Mouse (Mus musculus) hematopoietic stem cell, adult 5-6 weeks (primary cell): ENCODE results near the gene Atp13a3. TPM values are rescaled to one million over a fixed set of nuclear protein-coding genes. Genes with fewer than 3 reads are reported as not detected.

Source experiments
- ATAC-seq, 2 experiments: fragments of 125-278 bp in 1 of 2; replicated peaks in 1 of 2; 2 replicates each; pipeline ENCODE4 v1.8.0; 2016 to 2017; ENCODE audit warnings: inconsistent platforms in 2 of 2, mild to moderate bottlenecking in 2 of 2, moderate number of reproducible peaks in 2 of 2, low read depth in 1 of 2, moderate TSS enrichment in 1 of 2; ENCODE audit not compliant: low FRiP score in 2 of 2, poor library complexity in 2 of 2, severe bottlenecking in 2 of 2, insufficient read depth in 1 of 2, low TSS enrichment in 1 of 2
- total RNA-seq: library from RNA; stranded (forward); fragments of 172-1452, 232-1000 nt; gene quantifications from 2 replicates; pipeline ENCODE4 v1.2.3, GENCODE M21; 2017

Gene Atp13a3
- total RNA-seq, 1 experiment from 2014 or later: 80.3 TPM

GRCm38 (mm10) chr16:30427003-30427402 lies 21.2 kb upstream of the Atp13a3 start:
- ATAC-seq: no peak

- no peak for ATAC-seq
Observed at GRCm38 (mm10) chr16:30425980-30426379, 20.2 kb upstream of the Atp13a3 start.

GRCm38 (mm10) chr16:30424053-30424452 lies 18.3 kb upstream of the Atp13a3 start:
- ATAC-seq: no peak

- no peak for ATAC-seq
Observed at GRCm38 (mm10) chr16:30416707-30417106, 10.9 kb upstream of the Atp13a3 start.

GRCm38 (mm10) chr16:30416284-30416683 lies 10.5 kb upstream of the Atp13a3 start:
- ATAC-seq: 0 out of 4 replicates have a peak, but pooled peaks of 1 of the 2 experiments have one; percentile 10

- ATAC-seq: no peak
Observed at GRCm38 (mm10) chr16:30412680-30413079, 6.9 kb upstream of the Atp13a3 start.

GRCm38 (mm10) chr16:30410914-30411313 lies 5.1 kb upstream of the Atp13a3 start:
- ATAC-seq: no peak

GRCm38 (mm10) chr16:30407513-30407912 lies 1.7 kb upstream of the Atp13a3 start:
- no peak for ATAC-seq

GRCm38 (mm10) chr16:30403528-30403927 lies 2.2 kb downstream of the Atp13a3 start:
- no peak for ATAC-seq

- no peak for ATAC-seq
Observed at GRCm38 (mm10) chr16:30397127-30398057, 8.4 kb downstream of the Atp13a3 start.

GRCm38 (mm10) chr16:30395136-30395535 lies 10.6 kb downstream of the Atp13a3 start:
- peak in 1 of 2 experiments; percentile 57; a peak in 1 of 4 replicates for ATAC-seq

- ATAC-seq: no peak
Observed at GRCm38 (mm10) chr16:30390650-30391340, 15.0 kb downstream of the Atp13a3 start.

- ATAC-seq: peak; percentile 40 to 49
Observed at GRCm38 (mm10) chr16:30389831-30390649, 15.7 kb downstream of the Atp13a3 start.

GRCm38 (mm10) chr16:30389210-30389684 lies 16.5 kb downstream of the Atp13a3 start:
- ATAC-seq: peak; percentile 68 to 79

GRCm38 (mm10) chr16:30388522-30389209 lies 17.1 kb downstream of the Atp13a3 start:
- ATAC-seq: peak; percentile 47 to 72

GRCm38 (mm10) chr16:30387871-30388460 lies 17.8 kb downstream of the Atp13a3 start:
- no peak for ATAC-seq
